In the genomic region with DNA sequence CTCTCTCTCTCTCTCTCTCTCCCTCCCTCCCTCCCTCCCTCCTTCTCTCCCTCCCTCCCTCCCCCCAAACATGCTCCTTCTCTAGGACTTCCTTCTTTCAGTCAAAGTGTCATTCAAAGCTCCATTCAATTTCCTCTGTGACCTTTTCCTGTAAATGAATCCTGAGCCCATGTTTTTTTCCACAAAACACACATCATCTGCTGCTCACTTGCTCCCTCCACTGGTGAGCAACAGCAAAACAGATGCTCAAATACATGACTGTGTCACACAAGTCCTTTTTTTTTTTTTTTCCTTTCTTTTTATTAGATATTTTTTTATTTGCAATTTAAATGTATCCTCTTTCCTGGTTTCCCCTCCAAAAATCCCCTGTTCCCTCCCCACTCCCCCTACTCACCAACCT, we compare ENCODE assay signal across 9 mouse cellular contexts.
DNase-seq lines count a peak whose midpoint lies in the region; TF ChIP-seq lines count a peak whose summit lies in the region.
"Had no signal": no experiment of that assay in that cellular context is flagged by ENCODE, and none has a peak within 500 bp of the region (broad histone marks: within the 10 kb centered on the region; RNA-seq: fewer than 3 reads in every experiment).

No protein-coding gene starts in this region.

- intact Hi-C loops in left cerebral cortex, postnatal 14 days (cut with DNase I) = no loop called here

- peaks cover 4% of the 10 kb centered on the region; the same call in 1 of the 2 replicates for H3K4me1 ChIP-seq in cerebellum, adult 2 months (ENCODE audit: control insufficient read depth, insufficient read depth, low read length)

- no peak for TF ChIP-seq POLR2A in cerebellum, adult 2 months (IDR thresholded peaks at IDR 0.05; ENCODE audit: borderline replicate concordance, insufficient read depth, low read length)

- no peak overlapping the region for H3K4me3 ChIP-seq in cerebellum, adult 2 months (replicated peaks; ENCODE audit: insufficient read depth, low read depth, low read length)
- H3K4me3 ChIP-seq: erythroblast, embryonic 14.5 days had no signal

- no peak overlapping the region for H3K27ac ChIP-seq in cerebellum, adult 2 months (ENCODE audit: insufficient read depth, low read length)

- peak; percentile 38 to 41 for DNase-seq in cerebellum, adult 2 months
- DNase-seq in cerebellum, adult 9-11 months = no peak
- DNase-seq in layer of hippocampus, adult 11-12 months (ENCODE audit: low spot score) = peak; percentile 52
- DNase-seq in layer of hippocampus, adult 9-10 months (ENCODE audit: low spot score) = no peak
- peak; percentile 54 for DNase-seq in ES-CJ7 (ENCODE audit: low read depth, low spot score)
- DNase-seq in embryo, embryonic 10.5 days (ENCODE audit: low spot score) = peak; percentile 71
- DNase-seq in left cerebral cortex, postnatal 14 days (ENCODE audit: low spot score in 2 of 2) = peak; percentile 56 to 72
- DNase-seq in thymus, postnatal 14 days = peak; percentile 12

- H3K27me3 ChIP-seq in cerebellum, adult 2 months (ENCODE audit: control insufficient read depth, insufficient read depth, low read length) = no peaks in the 10 kb centered on the region

- TF ChIP-seq CTCF in cerebellum, adult 2 months (IDR thresholded peaks at IDR 0.05; ENCODE audit: borderline replicate concordance, insufficient read depth, low read depth, low read length) = peak; percentile 16; the same call in 1 of the 2 replicates

Comparison
In these comparisons a context has a peak if more than half of its experiments do, and no peak if none do; other contexts are left out.
1. DNase-seq: peak in cerebellum, adult 2 months (2 of 2), layer of hippocampus, adult 11-12 months (single experiment), ES-CJ7 (single experiment), embryo, embryonic 10.5 days (single experiment), left cerebral cortex, postnatal 14 days (2 of 2) and thymus, postnatal 14 days (single experiment); none in cerebellum, adult 9-11 months (single experiment) and layer of hippocampus, adult 9-10 months (single experiment).